Comparison of ENCODE assay signal across 8 mouse cellular contexts in genomic region chr14:55745180-55745860, GRCm38 (mm10). TPM values are rescaled to one million over a fixed set of nuclear protein-coding genes. Genes with fewer than 3 reads are reported as not detected.
A peak's percentile ranks its signal among the peaks of the same experiment; 100 is the strongest.
DNase-seq lines count a peak whose midpoint lies in the region; ATAC-seq and TF ChIP-seq lines count a peak whose summit lies in the region.

Gene Dhrs1, minus strand, starts transcription at chr14:55745690.
Gene Nop9, plus strand, starts transcription at chr14:55745693.

- peak; percentile 83 for DNase-seq in layer of hippocampus, adult 11-12 months (ENCODE audit: low spot score)
- DNase-seq in layer of hippocampus, adult 9-10 months (ENCODE audit: low spot score): no peak
- DNase-seq in heart, adult 11 months: peak; percentile 99
- DNase-seq in kidney, adult 11 months: peak; percentile 85
- peak; percentile 96 for DNase-seq in limb, embryonic 11.5 days (ENCODE audit: low spot score)

- no peaks in the 10 kb centered on the region for H3K9me3 ChIP-seq in embryonic facial prominence, embryonic 12.5 days
- no peaks in the 10 kb centered on the region for H3K9me3 ChIP-seq in limb, embryonic 11.5 days (ENCODE audit: control insufficient read depth, low read length)
- no peaks in the 10 kb centered on the region for H3K9me3 ChIP-seq in midbrain, embryonic 13.5 days

- H3K27me3 ChIP-seq in embryonic facial prominence, embryonic 12.5 days: no peaks in the 10 kb centered on the region
- H3K27me3 ChIP-seq in limb, embryonic 11.5 days (ENCODE audit: control insufficient read depth, insufficient read depth, low read length): no peaks in the 10 kb centered on the region; the same call in 1 of the 2 replicates
- H3K27me3 ChIP-seq in midbrain, embryonic 13.5 days: no peaks in the 10 kb centered on the region
- no peaks in the 10 kb centered on the region for H3K27me3 ChIP-seq in small intestine, adult 2 months (ENCODE audit: control insufficient read depth, insufficient read depth, low read length)

- peak within 1 kb of the TSS; percentile 98 for H3K4me2 ChIP-seq in embryonic facial prominence, embryonic 12.5 days (replicated peaks)
- peak within 1 kb of the TSS; percentile 73 for H3K4me2 ChIP-seq in limb, embryonic 11.5 days (ENCODE audit: low read depth, severe bottlenecking)
- peak within 1 kb of the TSS; percentile 95 for H3K4me2 ChIP-seq in midbrain, embryonic 13.5 days (replicated peaks)

- H3K36me3 ChIP-seq in embryonic facial prominence, embryonic 12.5 days: peaks cover 24% of the 10 kb centered on the region
- peaks cover 9% of the 10 kb centered on the region; the same call in 1 of the 2 replicates for H3K36me3 ChIP-seq in limb, embryonic 11.5 days (ENCODE audit: control insufficient read depth, insufficient read depth, low read length)
- peaks cover 23% of the 10 kb centered on the region for H3K36me3 ChIP-seq in midbrain, embryonic 13.5 days
- peaks cover 25% of the 10 kb centered on the region for H3K36me3 ChIP-seq in small intestine, adult 2 months (ENCODE audit: control insufficient read depth, insufficient read depth, low read length)

- H3K9ac ChIP-seq in embryonic facial prominence, embryonic 12.5 days: peak within 1 kb of the TSS; percentile 85
- peak within 1 kb of the TSS; percentile 76 for H3K9ac ChIP-seq in limb, embryonic 11.5 days (ENCODE audit: low read length)
- peak within 1 kb of the TSS; percentile 76 for H3K9ac ChIP-seq in midbrain, embryonic 13.5 days (replicated peaks)

- 0 out of 2 replicates have a peak within 1 kb of the TSS, but pooled peaks have one; percentile 32 for H3K27ac ChIP-seq in embryonic facial prominence, embryonic 12.5 days
- 0 out of 2 replicates have a peak within 1 kb of the TSS, but pooled peaks have one; percentile 2 for H3K27ac ChIP-seq in limb, embryonic 11.5 days (replicated peaks; ENCODE audit: low read depth, low read length)
- no peak within 1 kb of the TSS for H3K27ac ChIP-seq in midbrain, embryonic 13.5 days
- peak within 1 kb of the TSS; percentile 92 for H3K27ac ChIP-seq in small intestine, adult 2 months (ENCODE audit: insufficient read depth, low read depth, low read length)

- ATAC-seq in embryonic facial prominence, embryonic 12.5 days (ENCODE audit: insufficient number of reproducible peaks, insufficient read depth, low FRiP score, low TSS enrichment): peak; percentile 62
- peak; percentile 81 for ATAC-seq in limb, embryonic 11.5 days (ENCODE audit: insufficient number of reproducible peaks, low FRiP score, low TSS enrichment, low read depth)
- peak; percentile 80 for ATAC-seq in midbrain, embryonic 13.5 days

- peaks cover 27% of the 10 kb centered on the region for H3K4me1 ChIP-seq in embryonic facial prominence, embryonic 12.5 days
- peaks cover 10% of the 10 kb centered on the region for H3K4me1 ChIP-seq in limb, embryonic 11.5 days (ENCODE audit: control insufficient read depth, insufficient read depth, low read length)
- peaks cover 36% of the 10 kb centered on the region for H3K4me1 ChIP-seq in midbrain, embryonic 13.5 days (replicated peaks)
- peaks cover 8% of the 10 kb centered on the region for H3K4me1 ChIP-seq in small intestine, adult 2 months (ENCODE audit: control insufficient read depth, insufficient read depth, insufficient read length, low read length)

- TF ChIP-seq POLR2A in small intestine, adult 2 months (IDR thresholded peaks at IDR 0.05; ENCODE audit: low read depth, low read length): peak; percentile 76

- TF ChIP-seq CTCF in small intestine, adult 2 months (IDR thresholded peaks at IDR 0.05; ENCODE audit: extremely low read depth, insufficient read length, insufficient replicate concordance, low read depth, low read length): no peak

- WGBS in embryonic facial prominence, embryonic 12.5 days: 2% methylated on average over 48 of the region's 48 CpGs
- WGBS in limb, embryonic 11.5 days: 1% methylated on average over 45 of the region's 48 CpGs
- WGBS in midbrain, embryonic 13.5 days: 3% methylated on average over 42 of the region's 48 CpGs
- whole genome bisulfite sequencing in small intestine, adult 2 months: under 1% methylated on average over 46 of the region's 48 CpGs

- H3K4me3 ChIP-seq in embryonic facial prominence, embryonic 12.5 days: peak within 1 kb of the TSS; percentile 97
- H3K4me3 ChIP-seq in limb, embryonic 11.5 days (ENCODE audit: low read depth, low read length): peak within 1 kb of the TSS; percentile 93
- peak within 1 kb of the TSS; percentile 73 for H3K4me3 ChIP-seq in midbrain, embryonic 13.5 days (replicated peaks)
- H3K4me3 ChIP-seq in small intestine, adult 2 months (ENCODE audit: low read depth, low read length): peak within 1 kb of the TSS; percentile 89

RNA-seq across cellular contexts. Expression of gene Dhrs1, which starts in this region (rescaled TPM):
- 81.5 and 86.7 TPM in 2 replicates for polyA plus RNA-seq in embryonic facial prominence, embryonic 12.5 days (2016; fragmentation: Nextera tagmentation; extraction: Ambion mirVana)
- 65.9 and 72.8 TPM in 2 replicates for polyA plus RNA-seq in limb, embryonic 11.5 days (2014; fragmentation: Nextera tagmentation; extraction: Ambion mirVana)
- polyA plus RNA-seq in midbrain, embryonic 13.5 days (2015; fragmentation: Nextera tagmentation; extraction: Ambion mirVana): 66.3 and 68.8 TPM in 2 replicates
- polyA plus RNA-seq in small intestine, adult 2 months (2012; rRNA removed): 217 and 223 TPM in 2 replicates

RNA-seq across cellular contexts. Expression of gene Nop9, which starts in this region (rescaled TPM):
- polyA plus RNA-seq in embryonic facial prominence, embryonic 12.5 days (2016; fragmentation: Nextera tagmentation; extraction: Ambion mirVana): 51.0 and 57.3 TPM in 2 replicates
- 55.5 and 56.7 TPM in 2 replicates for polyA plus RNA-seq in limb, embryonic 11.5 days (2014; fragmentation: Nextera tagmentation; extraction: Ambion mirVana)
- polyA plus RNA-seq in midbrain, embryonic 13.5 days (2015; fragmentation: Nextera tagmentation; extraction: Ambion mirVana): 33.8 and 36.2 TPM in 2 replicates
- polyA plus RNA-seq in small intestine, adult 2 months (2012; rRNA removed): 5.9 and 8.0 TPM in 2 replicates
